Mouse (Mus musculus) lung, postnatal 4 days (tissue): ENCODE data around the gene Kcnt2.

Source experiments
- DNase-seq, 2 experiments: peaks; one replicate each; pipeline ENCODE4 v3.0.0; 2021

Kcnt2 gene

GRCm38 (mm10) chr1:140379526-140379925 is 133.6 kb downstream of the Kcnt2 start:
- no peak for DNase-seq

- DNase-seq, result no peak
Observed at GRCm38 (mm10) chr1:140381093-140381492, 135.1 kb downstream of the Kcnt2 start.

GRCm38 (mm10) chr1:140390301-140390700 is 144.3 kb downstream of the Kcnt2 start:
- DNase-seq, result no peak

GRCm38 (mm10) chr1:140397756-140398155 is 151.8 kb downstream of the Kcnt2 start:
- no peak for DNase-seq

- no peak for DNase-seq
Observed at GRCm38 (mm10) chr1:140406631-140407288, 160.8 kb downstream of the Kcnt2 start.

- DNase-seq, result no peak
Observed at GRCm38 (mm10) chr1:140415761-140416160, 169.8 kb downstream of the Kcnt2 start.

GRCm38 (mm10) chr1:140422954-140423353 is 177.0 kb downstream of the Kcnt2 start:
- DNase-seq, result no peak

GRCm38 (mm10) chr1:140429284-140429850 is 183.4 kb downstream of the Kcnt2 start:
- no peak for DNase-seq

GRCm38 (mm10) chr1:140432039-140432438 is 186.1 kb downstream of the Kcnt2 start:
- DNase-seq, result no peak

GRCm38 (mm10) chr1:140434791-140435190 is 188.8 kb downstream of the Kcnt2 start:
- DNase-seq, result no peak

- DNase-seq, result no peak
Observed at GRCm38 (mm10) chr1:140438176-140438575, 192.2 kb downstream of the Kcnt2 start.

GRCm38 (mm10) chr1:140443904-140444303 is 197.9 kb downstream of the Kcnt2 start:
- DNase-seq, result no peak

GRCm38 (mm10) chr1:140444394-140444793 is 198.4 kb downstream of the Kcnt2 start:
- no peak for DNase-seq

- DNase-seq, result no peak
Observed at GRCm38 (mm10) chr1:140451461-140451860, 205.5 kb downstream of the Kcnt2 start.

GRCm38 (mm10) chr1:140451924-140452323 is 206.0 kb downstream of the Kcnt2 start:
- no peak for DNase-seq

- DNase-seq, result no peak
Observed at GRCm38 (mm10) chr1:140455903-140456302, 209.9 kb downstream of the Kcnt2 start.

- DNase-seq, result no peak
Observed at GRCm38 (mm10) chr1:140456873-140457272, 210.9 kb downstream of the Kcnt2 start.

GRCm38 (mm10) chr1:140468315-140468714 is 222.4 kb downstream of the Kcnt2 start:
- DNase-seq, result no peak

- no peak for DNase-seq
Observed at GRCm38 (mm10) chr1:140469586-140469985, 223.6 kb downstream of the Kcnt2 start.

GRCm38 (mm10) chr1:140476921-140477320 is 231.0 kb downstream of the Kcnt2 start:
- no peak for DNase-seq

- DNase-seq, result no peak
Observed at GRCm38 (mm10) chr1:140484016-140484415, 238.1 kb downstream of the Kcnt2 start.

GRCm38 (mm10) chr1:140489816-140490215 is 243.9 kb downstream of the Kcnt2 start:
- DNase-seq, result no peak

GRCm38 (mm10) chr1:140491406-140491805 is 245.4 kb downstream of the Kcnt2 start:
- no peak for DNase-seq

GRCm38 (mm10) chr1:140492237-140492636 is 246.3 kb downstream of the Kcnt2 start:
- DNase-seq, result no peak

- DNase-seq, result no peak
Observed at GRCm38 (mm10) chr1:140513451-140513850, 267.5 kb downstream of the Kcnt2 start.
